Mouse (Mus musculus) right cerebral cortex, postnatal 36 days (tissue): ENCODE measurements around the gene Tshz2.
"Not testable (repeated sequence)": the region's sequence is repeated elsewhere in the genome, so short reads cannot be mapped to it uniquely, and the experiment has no call there.

Source experiments
- DNase-seq, 2 experiments: peaks; one replicate each; pipeline ENCODE4 v3.0.0; 2022; ENCODE audit warnings: low spot score in 2 of 2, mixed read lengths in 1 of 2

The Tshz2 gene

GRCm38 (mm10) chr2:169812940-169813339 is 180.1 kb downstream of the Tshz2 start:
- DNase-seq: peak; percentile 16 to 22

- no peak for DNase-seq
Observed at GRCm38 (mm10) chr2:169814351-169814750, 181.5 kb downstream of the Tshz2 start.

- DNase-seq: no peak
Observed at GRCm38 (mm10) chr2:169814757-169815156, 181.9 kb downstream of the Tshz2 start.

- DNase-seq: no peak
Observed at GRCm38 (mm10) chr2:169821021-169821441, 188.2 kb downstream of the Tshz2 start.

DNA sequence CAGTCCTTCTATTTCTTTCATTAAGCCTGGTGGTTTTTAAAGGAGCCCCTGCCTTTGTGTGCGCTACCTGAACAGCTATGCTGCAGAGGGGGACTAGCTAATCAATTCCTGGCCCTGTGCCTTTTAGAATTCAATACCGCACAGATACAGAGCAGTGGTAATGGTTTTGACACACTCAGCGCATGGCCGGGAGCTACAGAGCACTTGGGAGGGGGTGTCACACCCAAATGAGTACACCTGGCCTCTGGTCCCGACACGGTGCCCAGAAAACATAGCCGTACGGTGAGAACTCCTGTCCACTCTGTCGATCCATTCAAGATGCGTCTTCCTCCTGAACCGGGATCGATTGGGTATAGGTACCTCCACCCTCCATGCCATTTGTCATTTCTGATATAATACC is 193.1 kb downstream of the Tshz2 start:
- DNase-seq: no peak

- DNase-seq: no peak
Observed at GRCm38 (mm10) chr2:169826316-169826715, 193.5 kb downstream of the Tshz2 start.

DNA sequence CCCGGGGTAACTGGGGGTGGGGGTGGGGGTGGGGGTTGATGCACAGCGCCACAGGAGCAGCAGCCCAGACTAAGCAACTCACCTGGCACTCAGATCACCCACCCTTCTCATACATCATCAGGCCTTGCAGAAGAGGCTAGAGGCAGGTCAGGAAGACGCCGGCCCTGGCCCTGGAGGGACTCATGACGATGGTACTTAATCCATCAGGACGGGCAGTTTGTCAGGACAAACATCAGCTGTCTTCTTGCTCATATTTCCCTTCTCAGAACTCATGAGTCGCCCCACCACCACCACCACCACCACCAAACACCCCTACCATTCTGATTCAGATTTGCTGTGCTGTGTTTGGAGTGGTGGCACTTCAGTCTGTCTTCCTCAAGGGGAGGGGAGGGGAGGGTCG is 194.0 kb downstream of the Tshz2 start:
- no peak for DNase-seq

DNA sequence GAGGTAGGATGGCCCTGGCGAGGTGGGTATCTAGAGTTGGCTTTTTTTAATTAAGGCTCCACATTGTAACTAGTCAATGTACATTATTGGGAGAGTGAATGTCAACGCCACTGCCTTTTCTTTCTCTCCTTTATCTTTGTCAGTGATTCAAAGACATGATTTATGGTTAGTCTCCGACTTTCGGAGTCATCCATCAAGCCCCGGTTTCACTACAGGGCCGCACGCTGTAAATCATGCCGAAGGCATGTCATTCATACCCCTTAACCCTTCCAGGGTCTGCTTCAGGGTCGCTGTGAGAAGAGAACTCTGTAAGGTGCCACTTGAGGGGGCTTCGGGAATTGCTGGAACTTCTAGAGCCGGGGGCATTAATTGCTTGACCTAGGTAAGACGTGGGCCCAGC is 199.4 kb downstream of the Tshz2 start:
- DNase-seq: no peak

GRCm38 (mm10) chr2:169833638-169834037 is 200.8 kb downstream of the Tshz2 start:
- no peak for DNase-seq

- no peak for DNase-seq
Observed at GRCm38 (mm10) chr2:169834602-169835001, 201.8 kb downstream of the Tshz2 start.

GRCm38 (mm10) chr2:169837031-169837605 is 204.3 kb downstream of the Tshz2 start:
- no peak for DNase-seq

GRCm38 (mm10) chr2:169838521-169838920 is 205.7 kb downstream of the Tshz2 start:
- no peak for DNase-seq

DNA sequence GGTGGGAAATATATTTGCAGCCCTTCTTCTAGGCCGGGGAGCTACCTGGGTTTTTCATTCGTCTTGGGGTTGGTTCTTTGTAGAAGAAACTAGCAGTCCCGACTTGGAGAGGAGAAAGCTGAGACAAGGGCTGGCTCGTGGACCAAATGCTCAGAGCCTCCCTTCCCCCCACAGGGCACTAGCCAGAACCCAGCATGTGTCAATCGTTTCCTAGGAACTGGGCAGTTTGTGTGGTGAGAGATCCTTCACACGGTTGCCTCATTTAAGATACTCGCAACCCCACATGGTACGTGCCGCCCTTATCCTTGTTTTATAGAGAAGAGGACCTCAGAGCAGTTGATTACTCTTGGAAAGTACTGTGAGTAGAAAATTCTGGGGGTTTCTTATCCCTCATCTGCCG is 208.6 kb downstream of the Tshz2 start:
- DNase-seq: no peak

DNA sequence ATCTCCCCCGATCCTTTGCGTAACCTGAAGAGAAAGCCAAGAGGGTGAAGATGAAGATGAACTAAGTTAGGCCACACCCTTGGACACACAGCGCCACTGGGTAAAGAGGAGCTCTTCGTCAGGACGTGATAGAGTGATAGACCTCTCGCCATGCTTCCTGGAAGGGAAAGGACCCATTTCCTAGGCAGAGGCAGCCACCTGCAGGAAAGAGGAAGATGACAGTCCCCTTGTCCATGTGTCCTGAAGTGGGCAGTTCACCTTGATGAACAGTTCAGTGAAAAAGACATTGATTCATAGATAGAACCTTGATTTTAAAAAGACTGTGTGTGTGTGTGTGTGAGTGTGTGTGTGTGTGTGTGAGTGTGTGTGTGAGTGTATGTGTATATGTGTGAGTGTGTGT is 209.7 kb downstream of the Tshz2 start:
- DNase-seq: no peak

- DNase-seq: no peak
Observed at GRCm38 (mm10) chr2:169843553-169843952, 210.7 kb downstream of the Tshz2 start.

GRCm38 (mm10) chr2:169849077-169849476 is 216.3 kb downstream of the Tshz2 start:
- peak; percentile 11 to 18 for DNase-seq

- DNase-seq: no peak
Observed at GRCm38 (mm10) chr2:169849541-169849940, 216.7 kb downstream of the Tshz2 start.

- DNase-seq: no peak
Observed at GRCm38 (mm10) chr2:169851606-169852005, 218.8 kb downstream of the Tshz2 start.

GRCm38 (mm10) chr2:169854491-169854890 is 221.7 kb downstream of the Tshz2 start:
- no peak for DNase-seq

- DNase-seq: not testable (repeated sequence)
Observed at GRCm38 (mm10) chr2:169857041-169857440, 224.2 kb downstream of the Tshz2 start.

DNA sequence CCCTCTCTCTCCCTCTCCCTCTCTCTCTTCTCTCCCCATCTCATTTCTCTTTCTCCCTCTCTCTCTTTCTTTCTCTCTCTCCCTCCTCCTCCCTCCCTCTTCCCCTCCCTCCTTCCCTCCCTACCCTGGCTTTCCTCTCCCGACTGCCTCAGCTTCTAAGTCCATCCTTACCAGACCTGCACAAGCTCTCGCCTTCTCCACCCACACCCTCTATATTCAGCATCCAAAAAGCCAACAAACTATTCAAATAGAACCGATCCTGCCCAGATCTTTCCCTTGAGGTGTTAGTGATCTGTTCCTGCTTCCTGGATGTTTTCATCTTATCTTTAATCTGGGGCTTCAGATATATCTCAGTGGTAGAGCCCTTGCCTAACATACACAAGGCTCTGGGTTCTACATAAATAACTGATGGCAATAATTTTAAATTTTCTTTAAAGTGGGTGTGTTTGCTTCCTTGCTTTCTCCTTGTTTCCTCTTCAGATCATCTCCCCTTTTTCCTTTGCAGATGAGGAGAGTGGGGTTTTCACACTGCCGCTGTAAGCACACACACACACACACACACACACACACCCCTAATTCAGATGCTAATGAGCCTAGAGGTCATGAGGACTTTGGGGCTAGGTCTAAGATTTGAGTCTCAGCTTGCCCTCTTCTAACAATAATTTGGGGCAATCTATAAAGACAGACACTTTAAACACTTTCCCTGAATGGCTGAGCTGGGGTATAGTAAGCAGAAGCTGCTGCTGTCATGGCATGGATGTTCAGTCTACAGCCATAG is 226.5 kb downstream of the Tshz2 start:
- peak in 1 of 2 experiments; percentile 8 for DNase-seq

GRCm38 (mm10) chr2:169860895-169861294 is 228.1 kb downstream of the Tshz2 start:
- no peak for DNase-seq

- DNase-seq: no peak
Observed at GRCm38 (mm10) chr2:169862701-169863100, 229.9 kb downstream of the Tshz2 start.
